Mouse (Mus musculus): ENCODE data around the gene Prss16. TPM values are rescaled to one million over a fixed set of nuclear protein-coding genes. Genes with fewer than 3 reads are reported as not detected.
A peak's percentile ranks its signal among the peaks of the same experiment; 100 is the strongest.

Gene Prss16
- total RNA-seq, 4 experiments from 2014 or later, result 0.63 to 0.70 TPM; not detected in 2

- DNase-seq, result no peak
These were observed 26.8 kb upstream of the Prss16 start for GRCm38 (mm10) chr13:22036149-22036956.

- DNase-seq, result peak; percentile 78
These were observed 26.0 kb upstream of the Prss16 start, which contains the start of the genes Hist1h2ah and Hist1h2bk for GRCm38 (mm10) chr13:22035267-22036148. Hist1h2ah (minus strand) TSS chr13:22035568. Hist1h2bk (plus strand) TSS chr13:22035870.

GRCm38 (mm10) chr13:22034443-22035266 is 25.1 kb upstream of the Prss16 start:
- no peak for DNase-seq

GRCm38 (mm10) chr13:22033741-22034442 is 24.4 kb upstream of the Prss16 start:
- DNase-seq, result no peak

- no peak for DNase-seq
These were observed 21.0 kb upstream of the Prss16 start for GRCm38 (mm10) chr13:22030493-22030892.

- DNase-seq, result no peak
These were observed 20.4 kb upstream of the Prss16 start for GRCm38 (mm10) chr13:22029928-22030327.

GRCm38 (mm10) chr13:22028673-22029460 is 19.3 kb upstream of the Prss16 start:
- DNase-seq, result peak; percentile 93

GRCm38 (mm10) chr13:22026058-22027031 is 16.8 kb upstream of the Prss16 start:
- peak; percentile 69 for DNase-seq

GRCm38 (mm10) chr13:22022241-22022640 is 12.7 kb upstream of the Prss16 start:
- peak; percentile 76 for DNase-seq

- no peak for DNase-seq
These were observed 12.0 kb upstream of the Prss16 start for GRCm38 (mm10) chr13:22021581-22021980.

- peak; percentile 57 for DNase-seq
These were observed 11.4 kb upstream of the Prss16 start for GRCm38 (mm10) chr13:22020901-22021339.

- DNase-seq, result no peak
These were observed 10.6 kb upstream of the Prss16 start for GRCm38 (mm10) chr13:22019934-22020835.

GRCm38 (mm10) chr13:22015479-22016450 is 6.2 kb upstream of the Prss16 start:
- peak; percentile 69 for DNase-seq

GRCm38 (mm10) chr13:22014411-22014845 is 4.9 kb upstream of the Prss16 start:
- no peak for DNase-seq

GRCm38 (mm10) chr13:22013716-22014115 is 4.2 kb upstream of the Prss16 start:
- no peak for DNase-seq

- DNase-seq, result no peak
These were observed 835 bp downstream of the Prss16 start for GRCm38 (mm10) chr13:22008707-22009106.

GRCm38 (mm10) chr13:22007872-22008271 is 1.7 kb downstream of the Prss16 start:
- DNase-seq, result no peak
